Mouse (Mus musculus): Measurements from ENCODE around the gene Lexm. TPM values are rescaled to one million over a fixed set of nuclear protein-coding genes. Genes with fewer than 3 reads are reported as not detected.

Lexm gene
- total RNA-seq (2021) (not detected), polyA plus RNA-seq (2012; rRNA removed) (not detected in 2 replicates)
- long read RNA-seq: 0 reads

- Histone ChIP-seq H3K9ac (ENCODE audit: low read depth, low read length) (no peak within 1 kb of the TSS), H3K36me3 (ENCODE audit: control insufficient read depth, insufficient read depth, low read length) (no peaks in the 10 kb centered on the region), H3K27me3 (ENCODE audit: control insufficient read depth, insufficient read depth, low read length) (no peaks in the 10 kb centered on the region), H3K79me2 (replicated peaks; ENCODE audit: control insufficient read depth, insufficient read depth, low read length) (no peaks in the 10 kb centered on the region), H3K27ac (no peak within 1 kb of the TSS), H3K4me1 (ENCODE audit: control insufficient read depth, insufficient read depth, low read length) (no peaks in the 10 kb centered on the region), H3K4me3 (no peak within 1 kb of the TSS)
- no peak for TF ChIP-seq CTCF (IDR thresholded peaks at IDR 0.05)
- TF ChIP-seq POLR2A (IDR thresholded peaks at IDR 0.05; ENCODE audit: insufficient read depth, low read depth, low read length): no peak
- TF ChIP-seq EP300 (IDR thresholded peaks at IDR 0.05; ENCODE audit: insufficient read depth, low read depth, low read length): no peak
- intact Hi-C loops (cut with DNase I): no loop called here
- DNase-seq: no peak
- WGBS: under 1% methylated on average over 19 of the region's 19 CpGs
These were observed at the start of gene Lexm for GRCm38 (mm10) chr4:106617056-106617455. Lexm (minus strand) TSS chr4:106617241.

- H3K36me3 ChIP-seq (ENCODE audit: control insufficient read depth, insufficient read depth, low read length): no peaks in the 10 kb centered on the region
- H3K4me1 ChIP-seq (ENCODE audit: control insufficient read depth, insufficient read depth, low read length): no peaks in the 10 kb centered on the region
- no peak overlapping the region for H3K9ac ChIP-seq (ENCODE audit: low read depth, low read length)
- 89% methylated on average over 2 of the region's 2 CpGs for WGBS
- H3K4me3 ChIP-seq: no peak overlapping the region
- H3K27ac ChIP-seq: no peak overlapping the region
- TF ChIP-seq CTCF (IDR thresholded peaks at IDR 0.05) (no peak), EP300 (IDR thresholded peaks at IDR 0.05; ENCODE audit: insufficient read depth, low read depth, low read length) (no peak), POLR2A (IDR thresholded peaks at IDR 0.05; ENCODE audit: insufficient read depth, low read depth, low read length) (no peak)
- no peaks in the 10 kb centered on the region for H3K79me2 ChIP-seq (replicated peaks; ENCODE audit: control insufficient read depth, insufficient read depth, low read length)
- no peak for DNase-seq
- H3K27me3 ChIP-seq (ENCODE audit: control insufficient read depth, insufficient read depth, low read length): no peaks in the 10 kb centered on the region
- intact Hi-C loops (cut with DNase I): no loop called here
These were observed 49.5 kb upstream of the Lexm start for GRCm38 (mm10) chr4:106666546-106666945.

DNA sequence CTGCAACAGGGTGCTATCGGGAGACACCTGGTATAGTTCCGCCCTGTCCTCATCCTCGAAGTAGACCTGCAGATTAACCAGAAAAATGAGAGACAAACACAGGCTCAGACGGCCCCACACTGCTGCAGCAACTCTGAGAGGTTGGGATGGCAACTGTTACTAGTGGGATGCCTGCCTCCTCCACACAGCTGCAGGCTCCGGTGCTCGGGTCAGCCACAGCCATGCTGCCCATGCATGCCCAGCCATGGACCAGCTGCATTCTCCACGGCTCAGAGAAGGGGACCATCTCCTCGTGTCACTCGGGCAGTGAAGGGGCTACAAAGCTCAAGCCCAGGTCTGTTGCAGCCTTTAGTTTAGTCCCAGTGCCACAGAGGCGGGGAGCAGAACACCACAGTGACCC lies 48.6 kb upstream of the Lexm start:
- TF ChIP-seq POLR2A (IDR thresholded peaks at IDR 0.05; ENCODE audit: insufficient read depth, low read depth, low read length) (no peak), CTCF (IDR thresholded peaks at IDR 0.05) (no peak), EP300 (IDR thresholded peaks at IDR 0.05; ENCODE audit: insufficient read depth, low read depth, low read length) (no peak)
- no peak overlapping the region for H3K9ac ChIP-seq (ENCODE audit: low read depth, low read length)
- DNase-seq: no peak
- no peaks in the 10 kb centered on the region for H3K36me3 ChIP-seq (ENCODE audit: control insufficient read depth, insufficient read depth, low read length)
- H3K4me1 ChIP-seq (ENCODE audit: control insufficient read depth, insufficient read depth, low read length): no peaks in the 10 kb centered on the region
- intact Hi-C loops (cut with DNase I): no loop called here
- no peak overlapping the region for H3K4me3 ChIP-seq
- no peaks in the 10 kb centered on the region for H3K79me2 ChIP-seq (replicated peaks; ENCODE audit: control insufficient read depth, insufficient read depth, low read length)
- 91% methylated on average over 10 of the region's 10 CpGs for WGBS
- no peak overlapping the region for H3K27ac ChIP-seq
- H3K27me3 ChIP-seq (ENCODE audit: control insufficient read depth, insufficient read depth, low read length): no peaks in the 10 kb centered on the region

DNA sequence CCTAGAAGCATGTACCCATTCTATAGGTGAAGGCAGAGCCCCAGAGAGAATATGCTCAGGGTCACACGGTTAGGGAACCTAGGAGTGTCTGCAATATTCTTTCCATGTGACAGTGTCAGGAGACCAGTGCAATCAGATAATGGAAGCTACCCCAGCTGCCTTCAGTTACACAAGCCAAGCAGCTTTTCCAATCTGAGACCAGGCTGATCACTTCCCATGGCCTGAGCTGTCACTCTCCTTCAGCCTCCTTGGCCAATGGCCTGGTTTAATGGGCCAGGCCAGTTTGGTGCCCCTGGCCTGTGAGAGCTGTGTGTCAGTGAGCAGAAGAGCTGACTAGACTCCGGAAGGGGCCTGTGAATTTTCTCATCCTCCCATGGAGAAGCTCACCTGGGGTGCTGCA lies 48.2 kb upstream of the Lexm start:
- WGBS: 81% methylated on average over 2 of the region's 2 CpGs
- intact Hi-C loops (cut with DNase I): no loop called here
- no peak overlapping the region for H3K9ac ChIP-seq (ENCODE audit: low read depth, low read length)
- H3K36me3 ChIP-seq (ENCODE audit: control insufficient read depth, insufficient read depth, low read length): no peaks in the 10 kb centered on the region
- no peak overlapping the region for H3K27ac ChIP-seq
- H3K4me1 ChIP-seq (ENCODE audit: control insufficient read depth, insufficient read depth, low read length): no peaks in the 10 kb centered on the region
- no peaks in the 10 kb centered on the region for H3K27me3 ChIP-seq (ENCODE audit: control insufficient read depth, insufficient read depth, low read length)
- TF ChIP-seq POLR2A (IDR thresholded peaks at IDR 0.05; ENCODE audit: insufficient read depth, low read depth, low read length): no peak
- no peak for TF ChIP-seq EP300 (IDR thresholded peaks at IDR 0.05; ENCODE audit: insufficient read depth, low read depth, low read length)
- TF ChIP-seq CTCF (IDR thresholded peaks at IDR 0.05): no peak
- no peaks in the 10 kb centered on the region for H3K79me2 ChIP-seq (replicated peaks; ENCODE audit: control insufficient read depth, insufficient read depth, low read length)
- no peak overlapping the region for H3K4me3 ChIP-seq
- DNase-seq: no peak

DNA sequence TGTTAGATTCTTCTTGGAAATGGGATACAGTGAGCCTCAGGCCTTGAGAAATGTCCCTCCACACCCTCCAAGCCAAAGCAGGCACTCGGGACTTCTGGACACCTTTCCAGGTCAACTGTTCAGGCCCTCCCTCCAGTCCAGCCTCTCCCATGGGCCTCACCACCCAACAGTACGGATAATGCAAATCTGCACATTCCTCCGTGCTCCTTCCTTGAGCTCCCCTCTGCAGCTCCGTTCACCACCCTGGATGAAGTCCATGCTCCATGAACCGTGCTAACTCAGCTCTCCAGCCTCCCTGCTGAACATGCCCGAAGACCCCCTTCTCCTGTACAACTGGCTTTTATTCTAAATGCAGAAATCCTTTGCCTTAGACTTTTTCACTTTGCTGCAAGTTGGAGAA lies 47.7 kb upstream of the Lexm start:
- Histone ChIP-seq H3K4me3 (no peak overlapping the region), H3K4me1 (ENCODE audit: control insufficient read depth, insufficient read depth, low read length) (no peaks in the 10 kb centered on the region), H3K79me2 (replicated peaks; ENCODE audit: control insufficient read depth, insufficient read depth, low read length) (no peaks in the 10 kb centered on the region), H3K36me3 (ENCODE audit: control insufficient read depth, insufficient read depth, low read length) (no peaks in the 10 kb centered on the region), H3K27me3 (ENCODE audit: control insufficient read depth, insufficient read depth, low read length) (no peaks in the 10 kb centered on the region), H3K27ac (no peak overlapping the region), H3K9ac (ENCODE audit: low read depth, low read length) (no peak overlapping the region)
- TF ChIP-seq EP300 (IDR thresholded peaks at IDR 0.05; ENCODE audit: insufficient read depth, low read depth, low read length) (no peak), CTCF (IDR thresholded peaks at IDR 0.05) (no peak), POLR2A (IDR thresholded peaks at IDR 0.05; ENCODE audit: insufficient read depth, low read depth, low read length) (no peak)
- 77% methylated on average over 6 of the region's 6 CpGs for WGBS
- intact Hi-C loops (cut with DNase I): no loop called here
- no peak for DNase-seq

DNA sequence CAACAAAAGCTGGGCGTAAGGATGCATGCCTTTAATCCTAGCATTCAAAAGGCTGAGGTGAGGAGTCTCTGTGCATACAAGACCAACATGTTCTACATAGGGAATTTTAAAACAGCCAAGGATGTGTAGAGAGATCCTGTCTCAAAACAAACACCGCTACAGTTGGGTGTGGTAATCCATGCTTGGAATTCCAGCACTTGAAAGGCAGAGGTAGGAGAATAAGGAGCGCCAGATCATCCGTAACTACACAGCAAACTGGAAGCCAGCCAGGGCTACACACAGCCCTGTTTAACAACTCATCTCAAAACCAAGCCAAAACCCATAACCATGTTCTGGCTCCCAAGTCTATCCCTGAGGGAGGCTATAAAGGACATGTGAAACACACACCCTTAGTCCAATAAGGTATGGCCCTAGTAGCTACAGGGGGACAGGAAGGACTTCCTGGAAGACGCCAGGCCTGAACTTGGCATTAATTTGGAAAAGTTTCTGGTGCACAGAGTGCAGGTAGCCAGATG lies 47.0 kb upstream of the Lexm start:
- Histone ChIP-seq H3K36me3 (ENCODE audit: control insufficient read depth, insufficient read depth, low read length) (no peaks in the 10 kb centered on the region), H3K4me1 (ENCODE audit: control insufficient read depth, insufficient read depth, low read length) (no peaks in the 10 kb centered on the region), H3K79me2 (replicated peaks; ENCODE audit: control insufficient read depth, insufficient read depth, low read length) (no peaks in the 10 kb centered on the region), H3K9ac (ENCODE audit: low read depth, low read length) (no peak overlapping the region), H3K4me3 (no peak overlapping the region), H3K27ac (no peak overlapping the region), H3K27me3 (ENCODE audit: control insufficient read depth, insufficient read depth, low read length) (no peaks in the 10 kb centered on the region)
- TF ChIP-seq POLR2A (IDR thresholded peaks at IDR 0.05; ENCODE audit: insufficient read depth, low read depth, low read length) (no peak), EP300 (IDR thresholded peaks at IDR 0.05; ENCODE audit: insufficient read depth, low read depth, low read length) (no peak), CTCF (IDR thresholded peaks at IDR 0.05) (no peak)
- 74% methylated on average over 5 of the region's 5 CpGs for WGBS
- intact Hi-C loops (cut with DNase I): no loop called here
- no peak for DNase-seq
